Mouse (Mus musculus) forebrain, embryonic 11.5 days (tissue): ENCODE measurements around the gene Aqp6. TPM values are rescaled to one million over a fixed set of nuclear protein-coding genes. Genes with fewer than 3 reads are reported as not detected.

Experiments used
- ATAC-seq: fragments of 200-750 bp; cut with Nextera tagmentation; replicated peaks from 2 replicates; pipeline ENCODE4 v1.8.0; 2017; ENCODE audit warnings: moderate TSS enrichment; ENCODE audit not compliant: low FRiP score
- DNase-seq: peaks from one replicate; pipeline ENCODE4 v3.0.0-alpha.2; 2017; ENCODE audit warnings: low spot score
- H3K27ac ChIP-seq: fragments of 300-500 bp; sonication (generic); 2 replicates; pipeline ENCODE4 v1.5.1; 2014; ENCODE audit warnings: low read depth, low read length
- H3K27me3 ChIP-seq: fragments of 300-500 bp; sonication (generic); 2 replicates; pipeline ENCODE4 v1.6.1; 2014; ENCODE audit warnings: mild to moderate bottlenecking, low read length, mixed read lengths; ENCODE audit not compliant: control insufficient read depth, insufficient read depth
- H3K36me3 ChIP-seq: fragments of 300-500 bp; sonication (generic); 2 replicates; pipeline ENCODE4 v1.6.1; 2014; ENCODE audit warnings: mild to moderate bottlenecking, low read length, moderate library complexity, mixed read lengths; ENCODE audit not compliant: control insufficient read depth, insufficient read depth
- H3K4me1 ChIP-seq: fragments of 300-500 bp; sonication (generic); replicated peaks from 2 replicates; pipeline ENCODE4 v1.6.1; 2014; ENCODE audit warnings: low read length, mixed read lengths; ENCODE audit not compliant: control insufficient read depth, insufficient read depth
- H3K4me2 ChIP-seq: fragments of 300-500 bp; sonication (generic); 2 replicates; pipeline ENCODE4 v1.6.1; 2014; ENCODE audit warnings: low read depth, mild to moderate bottlenecking, low read length, moderate library complexity, mixed read lengths; ENCODE audit not compliant: severe bottlenecking
- H3K4me3 ChIP-seq: fragments of 300-500 bp; sonication (generic); 2 replicates; pipeline ENCODE4 v1.5.1; 2014; ENCODE audit warnings: low read depth, low read length
- H3K9ac ChIP-seq: fragments of 300-500 bp; sonication (generic); 2 replicates; pipeline ENCODE4 v1.6.1; 2014; ENCODE audit warnings: low read length
- H3K9me3 ChIP-seq: fragments of 300-500 bp; sonication (generic); 2 replicates; pipeline ENCODE4 v1.6.1; 2016; ENCODE audit warnings: low read length, mixed read lengths; ENCODE audit not compliant: control insufficient read depth
- WGBS: fragments of 180-500 bp; shearing (Covaris S2); extraction: QIAGEN DNeasy Blood & Tissue Kit; methylation state at CpG from one replicate; pipeline ENCODE4 v1.1.7; 2014; 5-methylcytosine and 5-hydroxymethylcytosine counted together
- polyA plus RNA-seq: library from polyadenylated mRNA; unstranded; fragments of >200 nt; fragmentation: Nextera tagmentation; extraction: Ambion mirVana; gene quantifications from 2 replicates; pipeline ENCODE4 v1.2.1, GENCODE M21; 2014

Aqp6 gene
- polyA plus RNA-seq, 1 experiment from 2014 or later, result not detected

- no peaks in the 10 kb centered on the region for H3K36me3 ChIP-seq
- H3K9me3 ChIP-seq, result no peaks in the 10 kb centered on the region
- H3K4me1 ChIP-seq, result no peaks in the 10 kb centered on the region
- H3K9ac ChIP-seq, result no peak overlapping the region
- ATAC-seq, result no peak
- no peak for DNase-seq
- H3K27me3 ChIP-seq, result no peaks in the 10 kb centered on the region; the same call in 1 of the 2 replicates
- H3K4me2 ChIP-seq, result no peak overlapping the region
- no peak overlapping the region for H3K27ac ChIP-seq
- H3K4me3 ChIP-seq, result no peak overlapping the region
- WGBS, result 46% methylated on average over 9 of the region's 9 CpGs
These were observed 14.0 kb downstream of the Aqp6 start for GRCm38 (mm10) chr15:99615246-99615645.

- H3K4me1 ChIP-seq, result no peaks in the 10 kb centered on the region
- peaks cover 10% of the 10 kb centered on the region for H3K36me3 ChIP-seq
- H3K9me3 ChIP-seq, result no peaks in the 10 kb centered on the region
- DNase-seq, result no peak
- no peak overlapping the region for H3K4me2 ChIP-seq
- ATAC-seq, result no peak
- H3K9ac ChIP-seq, result no peak overlapping the region
- H3K4me3 ChIP-seq, result no peak overlapping the region
- H3K27ac ChIP-seq, result no peak overlapping the region
- H3K27me3 ChIP-seq, result no peaks in the 10 kb centered on the region; the same call in 1 of the 2 replicates
- 91% methylated on average over 3 of the region's 3 CpGs for WGBS
These were observed 17.4 kb downstream of the Aqp6 start for GRCm38 (mm10) chr15:99618595-99618994.

GRCm38 (mm10) chr15:99619821-99620220 is 18.6 kb downstream of the Aqp6 start:
- Histone ChIP-seq H3K36me3 (peaks cover 11% of the 10 kb centered on the region), H3K4me3 (no peak overlapping the region), H3K9me3 (no peaks in the 10 kb centered on the region), H3K27ac (no peak overlapping the region), H3K4me1 (no peaks in the 10 kb centered on the region), H3K9ac (no peak overlapping the region), H3K4me2 (no peak overlapping the region), H3K27me3 (no peaks in the 10 kb centered on the region)
- no peak for DNase-seq
- no peak for ATAC-seq
- WGBS, result 91% methylated on average over 4 of the region's 4 CpGs

- Histone ChIP-seq H3K4me1 (no peaks in the 10 kb centered on the region), H3K27ac (no peak overlapping the region), H3K36me3 (peaks cover 22% of the 10 kb centered on the region), H3K4me2 (no peak overlapping the region), H3K9ac (no peak overlapping the region), H3K27me3 (no peaks in the 10 kb centered on the region), H3K9me3 (no peaks in the 10 kb centered on the region), H3K4me3 (no peak overlapping the region)
- WGBS, result 97% methylated on average over 11 of the region's 11 CpGs
- no peak for DNase-seq
- no peak for ATAC-seq
These were observed 20.9 kb downstream of the Aqp6 start for GRCm38 (mm10) chr15:99622063-99622462.

DNA sequence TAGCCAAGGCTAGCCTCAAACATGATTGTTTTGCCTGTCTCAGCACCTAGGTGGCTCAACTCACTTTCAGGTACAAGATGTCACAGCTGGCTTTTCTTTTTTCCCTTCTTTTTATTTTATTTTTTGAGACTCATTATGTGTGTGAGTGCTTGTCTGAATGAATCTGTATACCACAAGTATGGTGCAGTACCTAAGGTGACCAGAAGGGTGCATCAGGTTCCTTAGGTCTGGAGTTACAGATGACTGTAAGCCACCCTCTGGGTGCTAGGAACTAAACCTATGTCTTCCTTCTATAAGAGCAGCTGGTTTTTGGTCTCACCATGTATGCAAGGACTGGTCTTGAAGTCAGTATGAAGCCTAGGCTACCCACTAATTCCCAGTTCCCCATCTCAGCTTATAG is 30.4 kb downstream of the Aqp6 start:
- DNase-seq (no peak), ATAC-seq (no peak)
- Histone ChIP-seq H3K4me1 (no peaks in the 10 kb centered on the region), H3K9ac (no peak overlapping the region), H3K9me3 (no peaks in the 10 kb centered on the region), H3K27ac (no peak overlapping the region), H3K27me3 (no peaks in the 10 kb centered on the region), H3K4me3 (no peak overlapping the region), H3K4me2 (no peak overlapping the region), H3K36me3 (peaks cover 36% of the 10 kb centered on the region)

DNA sequence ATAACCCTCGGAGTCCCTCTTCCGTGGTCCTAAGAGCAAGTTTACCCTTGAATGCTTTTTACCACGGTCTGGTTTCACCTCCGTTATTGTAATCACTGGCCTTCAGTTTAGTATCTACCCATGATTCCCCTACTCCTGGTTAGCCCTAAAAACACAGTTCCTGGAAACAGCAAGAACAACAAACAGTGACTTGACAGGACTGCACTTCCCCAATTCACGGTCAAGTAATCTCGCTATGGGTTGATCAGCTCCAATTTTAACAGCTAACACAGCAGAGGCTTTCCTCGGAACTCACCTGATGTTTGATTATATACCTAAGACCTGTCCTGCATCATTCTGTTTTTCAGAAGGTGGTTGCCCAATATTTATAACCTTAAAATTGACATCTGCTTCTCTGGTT is 33.5 kb downstream of the Aqp6 start:
- Histone ChIP-seq H3K4me2 (no peak overlapping the region), H3K27me3 (no peaks in the 10 kb centered on the region), H3K36me3 (peaks cover 22% of the 10 kb centered on the region), H3K9me3 (no peaks in the 10 kb centered on the region), H3K4me1 (no peaks in the 10 kb centered on the region), H3K4me3 (no peak overlapping the region), H3K9ac (no peak overlapping the region), H3K27ac (no peak overlapping the region)
- no peak for ATAC-seq
- DNase-seq, result no peak
- 94% methylated on average over 7 of the region's 7 CpGs for WGBS

DNA sequence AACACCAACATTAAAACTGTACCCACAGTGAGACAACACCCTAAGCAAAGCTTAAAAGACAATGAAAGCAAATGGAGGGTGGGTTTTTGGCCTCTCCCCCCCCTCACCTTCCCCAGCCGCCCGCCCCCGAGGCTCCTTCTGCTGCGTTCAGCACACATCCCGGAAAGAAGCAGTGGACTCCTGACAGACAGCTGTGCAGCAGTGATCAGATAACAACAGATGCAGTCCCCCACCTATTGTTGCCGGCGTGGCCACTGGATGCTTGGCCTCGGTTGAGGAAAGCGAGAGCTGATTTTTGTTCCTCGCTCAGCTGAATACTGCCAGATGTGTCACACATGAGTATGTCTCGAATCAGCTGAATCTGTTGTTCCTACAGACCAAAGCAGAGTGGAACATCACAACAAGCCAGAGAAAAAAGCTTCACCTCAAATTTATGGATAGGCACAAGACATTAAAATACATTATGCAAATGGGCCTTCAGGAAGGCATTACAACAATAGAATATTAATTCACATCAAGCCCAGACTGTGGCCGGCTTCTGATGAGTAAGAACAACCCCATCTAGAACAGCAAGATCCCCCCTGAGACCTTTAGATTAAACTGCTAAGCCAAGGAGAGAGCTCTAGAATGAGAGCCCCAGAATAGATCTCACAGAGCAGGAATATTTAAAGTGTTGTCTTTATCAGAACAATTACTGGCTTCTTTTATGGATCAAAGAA is 36.4 kb downstream of the Aqp6 start:
- Histone ChIP-seq H3K9ac (no peak overlapping the region), H3K27me3 (no peaks in the 10 kb centered on the region), H3K4me1 (no peaks in the 10 kb centered on the region), H3K4me3 (no peak overlapping the region), H3K36me3 (peaks cover 7% of the 10 kb centered on the region; the same call in 1 of the 2 replicates), H3K9me3 (no peaks in the 10 kb centered on the region), H3K4me2 (no peak overlapping the region), H3K27ac (no peak overlapping the region; the same call in 1 of the 2 replicates)
- no peak for DNase-seq
- 89% methylated on average over 12 of the region's 12 CpGs for WGBS
- no peak for ATAC-seq

DNA sequence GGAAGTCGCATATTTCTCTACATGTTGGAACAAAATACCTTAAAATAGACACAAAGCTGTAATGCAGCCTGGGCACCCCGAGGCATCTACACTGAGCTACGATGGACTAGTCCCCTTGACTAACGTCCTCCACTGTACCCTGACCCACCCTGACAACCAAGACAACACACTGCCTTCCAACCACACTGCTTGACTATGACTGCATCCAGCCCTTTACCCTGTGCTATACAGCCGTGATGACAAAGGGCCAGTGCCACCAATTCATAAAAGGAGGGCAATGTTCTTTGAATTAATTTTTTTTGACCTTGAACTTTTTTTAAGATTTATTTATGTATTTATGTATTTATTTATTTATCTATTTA is 36.9 kb downstream of the Aqp6 start:
- Histone ChIP-seq H3K4me3 (no peak overlapping the region), H3K27ac (no peak overlapping the region; the same call in 1 of the 2 replicates), H3K9me3 (no peaks in the 10 kb centered on the region), H3K4me2 (no peak overlapping the region), H3K36me3 (peaks cover 7% of the 10 kb centered on the region; the same call in 1 of the 2 replicates), H3K4me1 (no peaks in the 10 kb centered on the region), H3K27me3 (no peaks in the 10 kb centered on the region), H3K9ac (no peak overlapping the region)
- WGBS, result 94% methylated on average over 5 of the region's 5 CpGs
- DNase-seq (no peak), ATAC-seq (no peak)

- Histone ChIP-seq H3K27me3 (no peaks in the 10 kb centered on the region), H3K4me2 (no peak overlapping the region), H3K9me3 (no peaks in the 10 kb centered on the region), H3K36me3 (0 out of 2 replicates have a peak, but pooled peaks cover 2% of the 10 kb centered on the region), H3K27ac (no peak overlapping the region), H3K9ac (no peak overlapping the region), H3K4me1 (peaks cover 2% of the 10 kb centered on the region; the same call in 1 of the 2 replicates), H3K4me3 (no peak overlapping the region)
- WGBS, result 90% methylated on average over 6 of the region's 6 CpGs
- no peak for ATAC-seq
- no peak for DNase-seq
These were observed 41.4 kb downstream of the Aqp6 start for GRCm38 (mm10) chr15:99642622-99643021.
